22 mouse cellular contexts compared by ENCODE assay signal in the genomic region with DNA sequence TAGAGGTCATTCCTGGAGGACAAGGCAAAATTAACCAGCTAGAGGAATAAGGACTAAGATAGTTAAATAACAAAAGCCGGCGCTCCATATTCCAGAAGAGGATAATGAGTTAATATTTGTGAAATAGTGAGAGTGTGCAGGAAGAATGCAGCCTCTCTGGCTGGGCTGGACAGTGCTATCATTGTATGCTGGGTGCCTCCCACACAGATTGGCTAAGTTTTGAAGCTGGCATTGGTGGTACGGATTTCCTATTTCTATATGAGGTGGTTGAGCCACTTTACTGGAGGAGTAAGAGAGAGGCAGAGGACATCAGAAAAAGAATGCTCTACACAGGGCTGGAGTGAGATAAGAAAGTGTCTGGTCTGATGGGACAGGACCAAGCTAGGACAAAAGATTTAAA. TPM values are rescaled to one million over a fixed set of nuclear protein-coding genes. Genes with fewer than 3 reads are reported as not detected.
DNase-seq lines count a peak whose midpoint lies in the region; TF ChIP-seq lines count a peak whose summit lies in the region.
"Had no signal": no experiment of that assay in that cellular context is flagged by ENCODE, and none has a peak within 500 bp of the region (broad histone marks: within the 10 kb centered on the region; RNA-seq: fewer than 3 reads in every experiment).

No protein-coding gene starts in this region.

- H3K4me3 ChIP-seq in layer of hippocampus, adult 2 months = no peak overlapping the region
- H3K4me3 ChIP-seq: embryonic facial prominence, embryonic 13.5 days; embryonic facial prominence, embryonic 15.5 days; erythroblast, embryonic 14.5 days; forebrain, embryonic 13.5 days; forebrain, embryonic 15.5 days had no signal

- no peak for DNase-seq in layer of hippocampus, adult 2 months (ENCODE audit: low spot score in 2 of 2)
- DNase-seq in layer of hippocampus, adult 9-10 months (ENCODE audit: low spot score) = no peak
- DNase-seq in Muller cell, postnatal 12 days (ENCODE audit: inconsistent ontology term) = peak; percentile 24
- DNase-seq in fat pad, adult 2 months (ENCODE audit: extremely low read depth, low read depth, low spot score) = peak; percentile 62
- peak; percentile 8 for DNase-seq in telencephalon, adult 2 months (ENCODE audit: low read depth, low spot score)
- no peak for DNase-seq in gastrocnemius, postnatal 4 days (ENCODE audit: low spot score in 2 of 2)
- DNase-seq in heart, adult 18-20 months = no peak
- DNase-seq: adrenal gland, adult 2 months; adrenal gland, postnatal 10 days; adrenal gland, postnatal 25 days; B cell, adult 2 months; cerebellum, adult 11-12 months; cerebellum, adult 2 months; cerebellum, adult 9-10 months; cerebellum, postnatal 10 days; cerebellum, postnatal 25 days; forebrain, postnatal 0 days had no signal

- no peak for TF ChIP-seq CTCF in layer of hippocampus, adult 2 months (conservative IDR thresholded peaks at IDR 0.05)

- H3K27ac ChIP-seq in layer of hippocampus, adult 2 months = 0 out of 2 replicates have a peak overlapping the region, but pooled peaks have one; percentile 33
- H3K27ac ChIP-seq: embryonic facial prominence, embryonic 13.5 days; embryonic facial prominence, embryonic 15.5 days; forebrain, embryonic 13.5 days; forebrain, embryonic 15.5 days had no signal

RNA-seq across cellular contexts. Expression of a gene that starts 9.0 kb away (rescaled TPM):
- total RNA-seq in layer of hippocampus, adult 2 months (2021) = 1 to 10 TPM; 2.9 to 5.6 TPM
- total RNA-seq in gastrocnemius, postnatal 4 days (2021) = 1 to 10 TPM in 1 of 2 experiments, under 1 TPM in 1; 0.57 to 1.2 TPM
- under 1 TPM; 0.15 to 0.31 TPM for total RNA-seq in heart, adult 18-20 months (2021)

RNA-seq across cellular contexts. Expression of a gene that starts 36.3 kb away (rescaled TPM):
- total RNA-seq in layer of hippocampus, adult 2 months (2021) = 10 to 100 TPM; 33.6 to 35.9 TPM
- 10 to 100 TPM; 29.1 to 35.9 TPM for total RNA-seq in gastrocnemius, postnatal 4 days (2021)
- 10 to 100 TPM; 64.2 to 78.9 TPM for total RNA-seq in heart, adult 18-20 months (2021)

Comparison
In these comparisons a context has a peak if more than half of its experiments do, and no peak if none do; other contexts are left out.
1. DNase-seq: peak in Muller cell, postnatal 12 days (single experiment), fat pad, adult 2 months (single experiment) and telencephalon, adult 2 months (single experiment); none in layer of hippocampus, adult 2 months (0 of 2), layer of hippocampus, adult 9-10 months (single experiment), gastrocnemius, postnatal 4 days (0 of 2) and heart, adult 18-20 months (0 of 2).